Mouse (Mus musculus) kidney, postnatal 25 days (tissue): Measurements from ENCODE around the gene Zfp575.

ENCODE experiments used
- DNase-seq, 2 experiments: peaks; one replicate each; pipeline ENCODE4 v3.0.0; 2021; ENCODE audit warnings: mixed read lengths in 2 of 2

Zfp575 gene

GRCm38 (mm10) chr7:24600941-24601597, 13.6 kb upstream of the Zfp575 start:
- peak; percentile 95 to 99 for DNase-seq

GRCm38 (mm10) chr7:24599211-24600067, 12.0 kb upstream of the Zfp575 start:
- no peak for DNase-seq

- peak; percentile 45 to 47 for DNase-seq
These were observed 10.7 kb upstream of the Zfp575 start for GRCm38 (mm10) chr7:24598121-24598520.

- peak; percentile 33 to 66 for DNase-seq
These were observed 8.0 kb upstream of the Zfp575 start for GRCm38 (mm10) chr7:24595464-24595863.

GRCm38 (mm10) chr7:24594309-24594803, 6.9 kb upstream of the Zfp575 start:
- DNase-seq, result peak in 1 of 2 experiments; percentile 16

- peak; percentile 83 to 88 for DNase-seq
These were observed 6.3 kb upstream of the Zfp575 start for GRCm38 (mm10) chr7:24593621-24594308.

GRCm38 (mm10) chr7:24592781-24593180, 5.3 kb upstream of the Zfp575 start:
- DNase-seq, result no peak

- DNase-seq, result peak in 1 of 2 experiments; percentile 64
These were observed 4.7 kb upstream of the Zfp575 start for GRCm38 (mm10) chr7:24592163-24592562.

GRCm38 (mm10) chr7:24591735-24592134, 4.3 kb upstream of the Zfp575 start:
- DNase-seq, result no peak

- DNase-seq, result peak; percentile 82 to 91
These were observed 895 bp upstream of the Zfp575 start for GRCm38 (mm10) chr7:24588336-24588735.

GRCm38 (mm10) chr7:24586828-24587227, 613 bp downstream of the Zfp575 start:
- DNase-seq, result no peak

GRCm38 (mm10) chr7:24585995-24586394, 1.4 kb downstream of the Zfp575 start:
- DNase-seq, result no peak

- DNase-seq, result no peak
These were observed 2.6 kb downstream of the Zfp575 start for GRCm38 (mm10) chr7:24584876-24585275.

GRCm38 (mm10) chr7:24577811-24578210, 9.6 kb downstream of the Zfp575 start:
- DNase-seq, result no peak

- DNase-seq, result peak; percentile 73 to 91
These were observed 13.1 kb downstream of the Zfp575 start for GRCm38 (mm10) chr7:24574224-24574796.

GRCm38 (mm10) chr7:24572455-24572854, 15.0 kb downstream of the Zfp575 start:
- DNase-seq, result no peak

GRCm38 (mm10) chr7:24571071-24571470, 16.4 kb downstream of the Zfp575 start:
- DNase-seq, result no peak

GRCm38 (mm10) chr7:24568512-24568911, 18.9 kb downstream of the Zfp575 start:
- DNase-seq, result no peak

GRCm38 (mm10) chr7:24566206-24566605, 21.2 kb downstream of the Zfp575 start:
- no peak for DNase-seq

- DNase-seq, result no peak
These were observed 21.8 kb downstream of the Zfp575 start for GRCm38 (mm10) chr7:24565627-24566026.

GRCm38 (mm10) chr7:24564607-24565265, 22.7 kb downstream of the Zfp575 start:
- peak; percentile 73 to 83 for DNase-seq

- DNase-seq, result no peak
These were observed 23.6 kb downstream of the Zfp575 start for GRCm38 (mm10) chr7:24563837-24564206.
